Mouse (Mus musculus): ENCODE data around the gene Vash2. TPM values are rescaled to one million over a fixed set of nuclear protein-coding genes. Genes with fewer than 3 reads are reported as not detected.
A peak's percentile ranks its signal among the peaks of the same experiment; 100 is the strongest.

Gene Vash2
- total RNA-seq, 2 experiments from 2014 or later, result not detected

GRCm38 (mm10) chr1:190978001-190978400, 1.1 kb downstream of the Vash2 start:
- no peak for ATAC-seq (replicated peaks; ENCODE audit: low FRiP score, poor library complexity, severe bottlenecking)

GRCm38 (mm10) chr1:190976887-190977573, 2.1 kb downstream of the Vash2 start:
- ATAC-seq (replicated peaks; ENCODE audit: low FRiP score, poor library complexity, severe bottlenecking), result no peak

GRCm38 (mm10) chr1:190974833-190975232, 4.3 kb downstream of the Vash2 start:
- ATAC-seq (replicated peaks; ENCODE audit: low FRiP score, poor library complexity, severe bottlenecking), result no peak

- no peak for ATAC-seq (replicated peaks; ENCODE audit: low FRiP score, poor library complexity, severe bottlenecking)
Observed at GRCm38 (mm10) chr1:190974191-190974590, 4.9 kb downstream of the Vash2 start.

- ATAC-seq (replicated peaks; ENCODE audit: low FRiP score, poor library complexity, severe bottlenecking), result no peak
Observed at GRCm38 (mm10) chr1:190972612-190973192, 6.4 kb downstream of the Vash2 start.

- ATAC-seq (replicated peaks; ENCODE audit: low FRiP score, poor library complexity, severe bottlenecking), result no peak
Observed at GRCm38 (mm10) chr1:190971708-190972610, 7.1 kb downstream of the Vash2 start.

- no peak for ATAC-seq (replicated peaks; ENCODE audit: low FRiP score, poor library complexity, severe bottlenecking)
Observed at GRCm38 (mm10) chr1:190968010-190968409, 11.1 kb downstream of the Vash2 start.

GRCm38 (mm10) chr1:190964992-190965780, 13.9 kb downstream of the Vash2 start:
- ATAC-seq (replicated peaks; ENCODE audit: low FRiP score, poor library complexity, severe bottlenecking), result no peak

GRCm38 (mm10) chr1:190962760-190963159, 16.3 kb downstream of the Vash2 start:
- ATAC-seq (replicated peaks; ENCODE audit: low FRiP score, poor library complexity, severe bottlenecking), result no peak

GRCm38 (mm10) chr1:190958821-190959220, 20.3 kb downstream of the Vash2 start:
- ATAC-seq (replicated peaks; ENCODE audit: low FRiP score, poor library complexity, severe bottlenecking), result no peak

GRCm38 (mm10) chr1:190953009-190953408, 26.1 kb downstream of the Vash2 start:
- ATAC-seq (replicated peaks; ENCODE audit: low FRiP score, poor library complexity, severe bottlenecking), result no peak

GRCm38 (mm10) chr1:190951014-190951413, 28.1 kb downstream of the Vash2 start:
- ATAC-seq (replicated peaks; ENCODE audit: low FRiP score, poor library complexity, severe bottlenecking), result no peak

- no peak for ATAC-seq (replicated peaks; ENCODE audit: low FRiP score, poor library complexity, severe bottlenecking)
Observed at GRCm38 (mm10) chr1:190948846-190949245, 30.2 kb downstream of the Vash2 start.

- no peak for ATAC-seq (replicated peaks; ENCODE audit: low FRiP score, poor library complexity, severe bottlenecking)
Observed at GRCm38 (mm10) chr1:190948439-190948838, 30.7 kb downstream of the Vash2 start.

GRCm38 (mm10) chr1:190947986-190948385, 31.1 kb downstream of the Vash2 start:
- no peak for ATAC-seq (replicated peaks; ENCODE audit: low FRiP score, poor library complexity, severe bottlenecking)

GRCm38 (mm10) chr1:190944109-190944760, 34.9 kb downstream of the Vash2 start:
- no peak; the same call in 1 of the 2 replicates for ATAC-seq (replicated peaks; ENCODE audit: low FRiP score, poor library complexity, severe bottlenecking)

- ATAC-seq (replicated peaks; ENCODE audit: low FRiP score, poor library complexity, severe bottlenecking), result no peak
Observed at GRCm38 (mm10) chr1:190939803-190940202, 39.3 kb downstream of the Vash2 start.

GRCm38 (mm10) chr1:190930181-190930580, 48.9 kb downstream of the Vash2 start:
- no peak for ATAC-seq (replicated peaks; ENCODE audit: low FRiP score, poor library complexity, severe bottlenecking)

- peak; percentile 32 for ATAC-seq (replicated peaks; ENCODE audit: low FRiP score, poor library complexity, severe bottlenecking)
Observed at GRCm38 (mm10) chr1:190929010-190929695, 49.9 kb downstream of the Vash2 start.

All from erythroid progenitor cell, adult 5-6 weeks (primary cell).